Mouse (Mus musculus): Measurements from ENCODE around the gene Olfr1364.

Gene Olfr1364

DNA sequence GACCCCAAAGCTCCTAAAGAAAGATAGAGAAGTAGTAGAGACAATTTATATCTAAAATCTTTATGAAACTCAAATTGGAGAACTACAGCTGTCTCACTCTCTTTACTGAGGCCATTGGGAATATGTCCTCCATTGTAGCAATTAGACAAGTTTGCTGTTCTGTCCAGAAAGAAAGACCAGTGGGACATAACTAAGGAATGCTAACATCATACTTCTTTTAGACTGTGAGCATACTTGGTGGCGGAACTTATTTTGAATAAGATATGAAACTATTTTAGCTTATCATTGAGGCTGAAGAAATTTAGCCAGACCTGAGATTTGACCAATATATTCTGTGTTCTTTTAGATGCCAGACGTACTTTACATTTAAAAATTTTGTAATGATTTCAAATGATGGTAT is at the start of gene Olfr1364:
Gene Olfr1364 (minus strand): TSS at position 101 of the 400 bp plus-strand sequence.
- DNase-seq (ENCODE audit: low spot score) = no peak

DNA sequence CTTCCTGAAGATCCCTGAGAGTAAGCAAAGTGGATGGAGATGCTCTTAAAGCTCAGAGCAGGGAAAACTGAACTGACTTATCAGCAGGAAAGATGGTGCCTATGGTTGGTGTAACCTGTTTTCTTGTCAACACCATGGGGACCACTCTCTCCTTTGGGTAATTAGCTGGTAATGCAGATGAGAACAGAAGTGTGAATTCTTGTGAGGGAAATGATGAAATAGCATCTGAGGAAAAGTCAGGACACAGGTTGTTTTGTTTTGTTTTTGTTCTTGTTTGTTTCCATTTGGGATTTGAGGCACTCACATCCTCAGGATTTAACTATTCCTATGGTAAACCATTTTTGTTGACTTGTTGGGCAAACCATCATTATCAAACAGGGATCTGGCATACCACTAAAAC is 32.4 kb upstream of the Olfr1364 start, which contains the start of gene Olfr1362:
Gene Olfr1362 (minus strand): TSS at position 101 of the 400 bp plus-strand sequence.
- DNase-seq (ENCODE audit: low spot score) = no peak

GRCm38 (mm10) chr13:21591618-21592017 is 10.1 kb upstream of the Olfr1364 start:
- no peak for DNase-seq (ENCODE audit: low spot score)

DNA sequence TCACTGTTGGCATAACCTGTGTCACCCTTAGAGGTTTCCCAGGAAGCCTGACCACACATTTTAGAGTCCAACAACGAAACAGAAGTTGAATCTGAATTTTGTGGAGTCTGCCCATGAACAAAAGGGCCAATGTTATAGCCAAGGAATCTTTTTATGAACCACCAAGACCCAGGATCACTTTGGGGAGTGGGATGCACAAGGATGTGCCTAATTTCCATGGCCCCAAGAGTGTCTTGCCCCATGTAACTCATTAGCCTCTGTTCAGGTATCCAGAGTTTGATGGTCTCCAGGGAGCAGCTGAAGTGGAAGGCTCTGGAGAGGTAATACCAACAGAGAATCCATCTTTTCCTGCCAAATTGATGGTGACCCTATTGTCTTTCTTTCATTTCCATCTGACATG is 21.8 kb downstream of the Olfr1364 start, which contains the start of gene Olfr1535:
Gene Olfr1535 (minus strand): TSS at position 101 of the 400 bp plus-strand sequence.
- DNase-seq (ENCODE audit: low spot score) = no peak

- no peak for DNase-seq (ENCODE audit: low spot score)
These were observed 31.0 kb downstream of the Olfr1364 start for GRCm38 (mm10) chr13:21550416-21551110.

DNA sequence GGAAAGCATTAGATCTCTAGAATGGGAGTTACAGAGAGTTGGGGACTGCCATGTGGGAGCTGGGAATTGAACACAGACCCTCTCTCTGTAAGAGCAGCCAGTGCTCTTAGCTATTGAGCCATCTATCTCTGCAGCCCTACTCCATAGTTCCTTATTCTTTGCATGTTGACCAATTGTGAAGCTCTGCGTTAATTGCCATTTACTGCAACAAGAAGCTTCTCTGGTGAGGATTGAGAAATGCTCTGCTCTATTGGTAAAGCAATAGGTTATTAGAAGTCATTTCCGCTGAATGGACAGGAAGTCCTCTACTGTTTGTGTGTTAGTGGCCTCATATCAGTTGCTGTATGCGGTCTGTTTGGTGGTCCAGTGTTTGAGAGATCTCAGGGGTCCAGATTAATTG is 32.1 kb downstream of the Olfr1364 start:
- no peak for DNase-seq (ENCODE audit: low spot score)

DNA sequence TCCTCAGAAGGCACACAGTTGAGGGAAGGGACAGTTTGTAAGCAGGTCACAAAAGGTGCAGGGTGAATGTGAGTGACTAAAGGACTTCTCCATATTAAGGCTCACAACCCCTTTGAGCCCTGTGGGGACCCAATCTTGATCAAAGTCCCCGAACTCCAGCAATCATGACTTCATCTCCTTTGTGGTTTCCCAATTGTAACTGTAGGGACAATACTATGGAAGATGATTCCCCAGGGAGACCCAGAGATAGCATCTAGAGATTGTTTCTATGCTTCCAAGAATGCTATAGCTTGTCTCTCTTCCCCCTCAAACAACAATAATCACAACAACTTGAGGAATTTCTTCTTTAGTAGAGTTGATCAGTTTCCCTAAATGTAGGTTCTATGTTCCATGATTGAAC is 38.9 kb downstream of the Olfr1364 start, which contains the start of gene Olfr1366:
Gene Olfr1366 (minus strand): TSS at position 101 of the 400 bp plus-strand sequence.
- no peak for DNase-seq (ENCODE audit: low spot score)

GRCm38 (mm10) chr13:21530781-21531201 is 50.8 kb downstream of the Olfr1364 start, which contains the start of gene Zkscan8:
TSS of gene Zkscan8 (minus strand) at chr13:21531120.
- peak; percentile 82 for DNase-seq (ENCODE audit: low spot score)

- DNase-seq (ENCODE audit: low spot score) = no peak
These were observed 51.4 kb downstream of the Olfr1364 start for GRCm38 (mm10) chr13:21530136-21530535.

Measured in testis, postnatal 10 days (tissue).